Mouse (Mus musculus) embryonic fibroblast, embryonic 13.5 days (primary cell): ENCODE results near the gene Btn1a1.

Experiments
- CTCF ChIP-seq: IDR thresholded peaks from 2 replicates; pipeline ENCODE4 v1.5.1; 2011; ENCODE audit warnings: mild to moderate bottlenecking, control low read depth, low read length, moderate library complexity, borderline replicate concordance; ENCODE audit not compliant: insufficient read depth
- POLR2A ChIP-seq: IDR thresholded peaks from 2 replicates; pipeline ENCODE4 v1.6.1; 2011; ENCODE audit warnings: low read depth, mild to moderate bottlenecking, control low read depth, low read length, moderate library complexity

GRCm38 (mm10) chr13:23438521-23438920 is 27.2 kb downstream of the Btn1a1 start:
- TF ChIP-seq CTCF (no peak), POLR2A (no peak)
